Mouse (Mus musculus) CH12.LX (cell line): ENCODE results near the gene Psmd3. TPM values are rescaled to one million over a fixed set of nuclear protein-coding genes. Genes with fewer than 3 reads are reported as not detected.
A peak's percentile ranks its signal among the peaks of the same experiment; 100 is the strongest.

Experiments
- DNase-seq: peaks from one replicate; pipeline ENCODE4 v3.0.0-alpha.2; 2013; ENCODE audit errors: extremely low read depth
- H3K27ac ChIP-seq: 2 replicates; pipeline ENCODE4 v1.5.1; 2012; ENCODE audit warnings: low read depth, mild to moderate bottlenecking, control low read depth, moderate library complexity; ENCODE audit not compliant: insufficient read depth
- H3K27me3 ChIP-seq: replicated peaks from 2 replicates; pipeline ENCODE3; 2012; ENCODE audit warnings: inconsistent platforms
- H3K36me3 ChIP-seq, 2 experiments: replicated peaks in 1 of 2; 2 replicates each; pipeline versions ENCODE3 to v1.6.1; 2012; ENCODE audit warnings: inconsistent platforms in 1 of 2, low read length in 1 of 2, mild to moderate bottlenecking in 1 of 2, mixed read lengths in 1 of 2, moderate library complexity in 1 of 2; ENCODE audit not compliant: control insufficient read depth in 1 of 2, insufficient read depth in 1 of 2
- H3K4me1 ChIP-seq, 2 experiments: 2 replicates each; pipeline ENCODE4 v1.6.1; 2012; ENCODE audit warnings: inconsistent platforms in 1 of 2, moderate library complexity in 1 of 2; ENCODE audit not compliant: insufficient read depth in 2 of 2, control insufficient read depth in 1 of 2
- H3K4me2 ChIP-seq: 2 replicates; pipeline ENCODE4 v1.6.1; 2012; ENCODE audit warnings: low read depth, mild to moderate bottlenecking, control low read depth; ENCODE audit not compliant: poor library complexity, insufficient read depth, severe bottlenecking
- H3K4me3 ChIP-seq, 3 experiments: fragments of 150-350 bp in 1 of 3; sonication (generic) in 1 of 3; replicated peaks in 1 of 3; 2 replicates each; pipeline versions ENCODE3 to v1.5.1; 2011 to 2012; ENCODE audit warnings: low read depth in 2 of 3, low read length in 2 of 3, mild to moderate bottlenecking in 2 of 3, moderate library complexity in 2 of 3, control low read depth in 1 of 3, improper control_type of control experiment in 1 of 3, inconsistent platforms in 1 of 3, mixed read lengths in 1 of 3; ENCODE audit not compliant: poor library complexity in 1 of 3
- H3K79me2 ChIP-seq: replicated peaks from 2 replicates; pipeline ENCODE4 v1.6.1; 2012; ENCODE audit warnings: mild to moderate bottlenecking, moderate library complexity; ENCODE audit not compliant: control insufficient read depth, poor library complexity, insufficient read depth, severe bottlenecking; ENCODE audit errors: extremely low read depth
- H3K9ac ChIP-seq: 2 replicates; pipeline ENCODE4 v1.6.1; 2012; ENCODE audit warnings: low read depth, mild to moderate bottlenecking, control low read depth, moderate library complexity; ENCODE audit not compliant: insufficient read depth
- H3K9me3 ChIP-seq: replicated peaks from 2 replicates; pipeline ENCODE3; 2012; ENCODE audit warnings: low read length, inconsistent platforms, mixed read lengths
- CTCF ChIP-seq, 2 experiments: IDR thresholded peaks in 1 of 2; conservative IDR thresholded peaks in 1 of 2; 2 replicates each; pipeline ENCODE4 v1.5.1; 2011 to 2012; ENCODE audit warnings: low read depth in 2 of 2, low read length in 2 of 2, improper control_type of control experiment in 1 of 2, inconsistent platforms in 1 of 2, mild to moderate bottlenecking in 1 of 2, moderate library complexity in 1 of 2
- ELF1 ChIP-seq: IDR thresholded peaks from 2 replicates; pipeline ENCODE4 v1.6.1; 2014; ENCODE audit warnings: low read depth, mild to moderate bottlenecking, inconsistent platforms, low read length, improper control_type of control experiment
- EP300 ChIP-seq: IDR thresholded peaks from 2 replicates; pipeline ENCODE4 v1.6.1; 2011; ENCODE audit warnings: low read length, improper control_type of control experiment
- ETS1 ChIP-seq: conservative IDR thresholded peaks from 2 replicates; pipeline ENCODE4 v1.6.1; 2012; ENCODE audit warnings: low read depth, mild to moderate bottlenecking, inconsistent platforms, low read length, improper control_type of control experiment, moderate library complexity
- GABPA ChIP-seq: IDR thresholded peaks from 2 replicates; pipeline ENCODE4 v1.6.1; 2012; ENCODE audit warnings: low read depth, low read length, improper control_type of control experiment, inconsistent platforms; ENCODE audit not compliant: insufficient replicate concordance
- HCFC1 ChIP-seq: IDR thresholded peaks from 2 replicates; pipeline ENCODE4 v1.6.1; 2012; ENCODE audit warnings: low read depth, mild to moderate bottlenecking, inconsistent platforms, low read length, improper control_type of control experiment
- IRF4 ChIP-seq: IDR thresholded peaks from 2 replicates; pipeline ENCODE4 v1.6.1; 2014; ENCODE audit warnings: low read depth, mild to moderate bottlenecking, inconsistent platforms, low read length, improper control_type of control experiment
- JUND ChIP-seq: conservative IDR thresholded peaks from 2 replicates; pipeline ENCODE4 v1.6.1; 2011; ENCODE audit warnings: low read depth, low read length, improper control_type of control experiment
- KAT2A ChIP-seq: IDR thresholded peaks from 2 replicates; pipeline ENCODE4 v1.6.1; 2012; ENCODE audit warnings: low read length, improper control_type of control experiment, inconsistent platforms; ENCODE audit not compliant: insufficient replicate concordance
- MAFK ChIP-seq: IDR thresholded peaks from 2 replicates; pipeline ENCODE4 v1.6.1; 2011; ENCODE audit warnings: low read length, improper control_type of control experiment; ENCODE audit not compliant: insufficient replicate concordance
- MAZ ChIP-seq: IDR thresholded peaks from 2 replicates; pipeline ENCODE4 v1.6.1; 2012; ENCODE audit warnings: low read depth, mild to moderate bottlenecking, inconsistent platforms, low read length, improper control_type of control experiment, moderate library complexity
- MYC ChIP-seq: IDR thresholded peaks from 2 replicates; pipeline ENCODE4 v1.6.1; 2011; ENCODE audit warnings: low read depth, mild to moderate bottlenecking, improper control_type of control experiment, low read length
- PAX5 ChIP-seq: IDR thresholded peaks from 2 replicates; pipeline ENCODE4 v1.6.1; 2012; ENCODE audit warnings: low read length, inconsistent platforms, mixed read lengths
- POLR2A ChIP-seq: IDR thresholded peaks from 2 replicates; pipeline ENCODE4 v1.6.1; 2011; ENCODE audit warnings: low read depth, mild to moderate bottlenecking, improper control_type of control experiment, low read length
- POLR2AphosphoS2 ChIP-seq: IDR thresholded peaks from 2 replicates; pipeline ENCODE4 v1.6.1; 2011; ENCODE audit warnings: low read depth, low read length, improper control_type of control experiment
- RAD21 ChIP-seq: IDR thresholded peaks from 2 replicates; pipeline ENCODE4 v1.6.1; 2011; ENCODE audit warnings: low read depth, mild to moderate bottlenecking, low read length, improper control_type of control experiment, moderate library complexity
- RCOR1 ChIP-seq: conservative IDR thresholded peaks from 2 replicates; pipeline ENCODE4 v1.6.1; 2012; ENCODE audit warnings: low read depth, mild to moderate bottlenecking, inconsistent platforms, low read length, improper control_type of control experiment
- SMC3 ChIP-seq: IDR thresholded peaks from 2 replicates; pipeline ENCODE4 v1.6.1; 2011; ENCODE audit warnings: low read depth, low read length, improper control_type of control experiment
- TCF12 ChIP-seq: IDR thresholded peaks from 2 replicates; pipeline ENCODE4 v1.6.1; 2014; ENCODE audit warnings: low read depth, mild to moderate bottlenecking, inconsistent platforms, low read length, improper control_type of control experiment
- UBTF ChIP-seq: IDR thresholded peaks from 2 replicates; pipeline ENCODE4 v1.6.1; 2012; ENCODE audit warnings: low read depth, mild to moderate bottlenecking, inconsistent platforms, low read length, improper control_type of control experiment, moderate library complexity
- ZKSCAN1 ChIP-seq: IDR thresholded peaks from 2 replicates; pipeline ENCODE4 v1.6.1; 2012; ENCODE audit warnings: low read depth, inconsistent platforms, low read length, improper control_type of control experiment, borderline replicate concordance
- ZNF384 ChIP-seq: IDR thresholded peaks from 2 replicates; pipeline ENCODE4 v1.6.1; 2012; ENCODE audit warnings: low read depth, low read length, improper control_type of control experiment, inconsistent platforms
- dilution Hi-C: fragments of 300-500 bp; cut with MboI; formaldehyde crosslinking; loops from 2 replicates; pipeline ENCODE4 v1.14.3; 2020; ENCODE audit warnings: low sequenced_read_pairs; ENCODE audit not compliant: extremely low pct_unique_long_range_greater_than_20kb, extremely low pct_ligation_motif_present
- in situ Hi-C: fragments of 300-500 bp; cut with MboI; formaldehyde crosslinking; loops from 3 replicates; pipeline ENCODE4 v1.14.3; 2019; ENCODE audit warnings: low sequenced_read_pairs, low pct_ligation_motif_present, low pct_unique_long_range_greater_than_20kb, mixed read lengths
- polyA plus RNA-seq: library from polyadenylated mRNA; unstranded; fragments of >175 nt; gene quantifications from 2 replicates; pipeline ENCODE4 v1.2.1, GENCODE M21; 2012; ENCODE audit warnings: low read depth; ENCODE audit not compliant: insufficient read length
- total RNA-seq, 2 experiments: library from RNA; depleted of rRNA; stranded (reverse); fragments of 300-350 nt in 1 of 2; fragments of >200 nt in 1 of 2; gene quantifications; 2 replicates each; pipeline ENCODE4 v1.2.3; 2012 to 2014

Psmd3 gene
- total and polyA plus RNA-seq, 3 experiments = 166 to 354 (median 291) TPM

GRCm38 (mm10) chr11:98708282-98708956 lies 26.1 kb downstream of the Psmd3 start:
- no peaks in the 10 kb centered on the region for H3K79me2 ChIP-seq
- H3K4me1 ChIP-seq = peaks cover 5 to 21% of the 10 kb centered on the region in 2 experiments
- H3K27me3 ChIP-seq = no peaks in the 10 kb centered on the region
- H3K36me3 ChIP-seq = peaks cover 80 to 96% of the 10 kb centered on the region in 2 experiments
- no peak for TF ChIP-seq ZNF384
- no peak for TF ChIP-seq ZKSCAN1
- no peak for TF ChIP-seq MAZ
- TF ChIP-seq CTCF (conservative IDR thresholded peaks at IDR 0.05 in 1 of 2, IDR thresholded peaks at IDR 0.05 in 1 of 2; ENCODE audit: low read depth in 2 of 2, low read length in 2 of 2) = no peak
- no peak for TF ChIP-seq GABPA
- TF ChIP-seq MYC = no peak
- dilution Hi-C loops = no loop called here
- no peak overlapping the region for H3K27ac ChIP-seq
- H3K9me3 ChIP-seq = no peaks in the 10 kb centered on the region
- no peak for DNase-seq
- in situ Hi-C loops = no loop called here
- no peak overlapping the region for H3K4me2 ChIP-seq
- no peak overlapping the region for H3K4me3 ChIP-seq
- no peak overlapping the region for H3K9ac ChIP-seq

GRCm38 (mm10) chr11:98709001-98709741 lies 26.8 kb downstream of the Psmd3 start:
- no peak for DNase-seq
- H3K27ac ChIP-seq = no peak overlapping the region

GRCm38 (mm10) chr11:98710416-98711045 lies 28.2 kb downstream of the Psmd3 start:
- Histone ChIP-seq H3K27me3 (no peaks in the 10 kb centered on the region), H3K79me2 (no peaks in the 10 kb centered on the region), H3K27ac (no peak overlapping the region), H3K9me3 (no peaks in the 10 kb centered on the region), H3K4me1 (peaks cover 5 to 21% of the 10 kb centered on the region in 2 experiments), H3K4me2 (no peak overlapping the region), H3K9ac (no peak overlapping the region), H3K36me3 (peaks cover 85 to 96% of the 10 kb centered on the region in 2 experiments), H3K4me3 (no peak overlapping the region)
- dilution Hi-C loops (no loop called here), in situ Hi-C loops (no loop called here)
- peak; percentile 84 for DNase-seq
- no peak for TF ChIP-seq POLR2AphosphoS2
- TF ChIP-seq EP300 = no peak
- 0 out of 2 replicates have a peak, but pooled peaks have one; percentile 34 for TF ChIP-seq JUND
- TF ChIP-seq MYC = peak; percentile 69; the same call in 1 of the 2 replicates
- no peak for TF ChIP-seq ELF1
- no peak for TF ChIP-seq PAX5
- TF ChIP-seq UBTF = no peak
- no peak for TF ChIP-seq HCFC1
- TF ChIP-seq RAD21 = peak; percentile 47
- peak; percentile 91 to 98 for TF ChIP-seq CTCF (conservative IDR thresholded peaks at IDR 0.05 in 1 of 2, IDR thresholded peaks at IDR 0.05 in 1 of 2; ENCODE audit: low read depth in 2 of 2, low read length in 2 of 2)
- no peak for TF ChIP-seq ZKSCAN1
- no peak for TF ChIP-seq TCF12
- TF ChIP-seq SMC3 = peak; percentile 68
- no peak for TF ChIP-seq KAT2A
- no peak for TF ChIP-seq GABPA
- TF ChIP-seq POLR2A = no peak
- TF ChIP-seq RCOR1 = no peak

More at GRCm38 (mm10) chr11:98709001-98709741, 26.8 kb downstream of the Psmd3 start:
- Histone ChIP-seq H3K27me3 (no peaks in the 10 kb centered on the region), H3K9me3 (no peaks in the 10 kb centered on the region), H3K79me2 (no peaks in the 10 kb centered on the region), H3K36me3 (peaks cover 85 to 96% of the 10 kb centered on the region in 2 experiments), H3K9ac (no peak overlapping the region), H3K4me1 (peaks cover 5 to 21% of the 10 kb centered on the region in 2 experiments), H3K4me2 (no peak overlapping the region), H3K4me3 (no peak overlapping the region)
- dilution Hi-C loops = no loop called here
- in situ Hi-C loops = no loop called here
- TF ChIP-seq ETS1 (0 out of 2 replicates have a peak, but pooled peaks have one; percentile 11), MAFK (0 out of 2 replicates have a peak, but pooled peaks have one; percentile 14), CTCF (conservative IDR thresholded peaks at IDR 0.05 in 1 of 2, IDR thresholded peaks at IDR 0.05 in 1 of 2; ENCODE audit: low read depth in 2 of 2, low read length in 2 of 2) (no peak), IRF4 (0 out of 2 replicates have a peak, but pooled peaks have one; percentile 16)
